Mouse (Mus musculus) midbrain, embryonic 11.5 days (tissue): Measurements from ENCODE around the gene Hist2h4. TPM values are rescaled to one million over a fixed set of nuclear protein-coding genes. Genes with fewer than 3 reads are reported as not detected.

Source experiments
- ATAC-seq: fragments of 200-750 bp; cut with Nextera tagmentation; 2 replicates; pipeline ENCODE4 v1.8.0; 2017; ENCODE audit warnings: moderate TSS enrichment, moderate library complexity; ENCODE audit not compliant: low FRiP score
- DNase-seq: peaks from one replicate; pipeline ENCODE4 v3.0.0; 2015; ENCODE audit warnings: low spot score; ENCODE audit errors: missing footprints
- H3K27ac ChIP-seq: fragments of 300-500 bp; sonication (generic); 2 replicates; pipeline ENCODE4 v1.5.1; 2014; ENCODE audit warnings: low read depth, low read length
- H3K27me3 ChIP-seq: fragments of 300-500 bp; sonication (generic); 2 replicates; pipeline ENCODE4 v1.6.1; 2014; ENCODE audit warnings: mild to moderate bottlenecking, low read length, moderate library complexity, mixed read lengths; ENCODE audit not compliant: control insufficient read depth, insufficient read depth
- H3K36me3 ChIP-seq: fragments of 300-500 bp; sonication (generic); 2 replicates; pipeline ENCODE4 v1.6.1; 2014; ENCODE audit warnings: mild to moderate bottlenecking, low read length, moderate library complexity, mixed read lengths; ENCODE audit not compliant: control insufficient read depth, insufficient read depth
- H3K4me1 ChIP-seq: fragments of 300-500 bp; sonication (generic); 2 replicates; pipeline ENCODE4 v1.6.1; 2014; ENCODE audit warnings: low read length; ENCODE audit not compliant: control insufficient read depth, insufficient read depth
- H3K4me2 ChIP-seq: fragments of 300-500 bp; sonication (generic); 2 replicates; pipeline ENCODE4 v1.6.1; 2014; ENCODE audit warnings: mild to moderate bottlenecking, moderate library complexity
- H3K4me3 ChIP-seq: fragments of 300-500 bp; sonication (generic); 2 replicates; pipeline ENCODE4 v1.5.1; 2014; ENCODE audit warnings: low read depth, low read length
- H3K9ac ChIP-seq: fragments of 300-500 bp; sonication (generic); 2 replicates; pipeline ENCODE4 v1.6.1; 2014; ENCODE audit warnings: low read length
- H3K9me3 ChIP-seq: fragments of 300-500 bp; sonication (generic); 2 replicates; pipeline ENCODE4 v1.6.1; 2016; ENCODE audit warnings: low read length; ENCODE audit not compliant: control insufficient read depth
- WGBS: fragments of 180-500 bp; shearing (Covaris S2); extraction: QIAGEN DNeasy Blood & Tissue Kit; methylation state at CpG from one replicate; pipeline ENCODE4 v1.1.7; 2014; 5-methylcytosine and 5-hydroxymethylcytosine counted together
- polyA plus RNA-seq: library from polyadenylated mRNA; unstranded; fragments of >200 nt; fragmentation: Nextera tagmentation; extraction: Ambion mirVana; gene quantifications from 2 replicates; pipeline ENCODE4 v1.2.1, GENCODE M21; 2014

The Hist2h4 gene
- 5.0 and 5.4 TPM in 2 replicates for polyA plus RNA-seq

DNA sequence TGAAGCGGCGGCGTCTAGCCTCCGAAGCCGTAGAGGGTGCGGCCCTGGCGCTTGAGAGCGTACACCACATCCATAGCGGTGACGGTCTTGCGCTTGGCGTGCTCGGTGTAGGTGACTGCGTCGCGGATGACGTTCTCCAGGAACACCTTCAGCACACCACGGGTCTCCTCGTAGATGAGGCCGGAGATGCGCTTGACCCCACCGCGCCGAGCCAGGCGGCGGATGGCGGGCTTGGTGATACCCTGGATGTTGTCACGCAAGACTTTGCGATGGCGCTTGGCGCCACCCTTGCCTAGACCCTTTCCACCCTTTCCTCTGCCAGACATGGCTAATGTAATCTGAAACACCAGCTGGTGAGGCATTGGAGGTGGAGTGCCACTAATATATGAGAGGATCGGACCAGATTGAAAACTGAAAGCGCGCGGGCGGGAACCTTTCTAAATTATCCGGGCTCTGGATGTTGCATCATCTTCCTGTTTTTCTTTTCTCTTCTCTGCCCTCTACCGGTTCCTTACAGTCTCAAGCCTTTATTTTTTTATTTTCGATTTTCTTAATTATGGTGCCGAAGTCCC lies at the start of gene Hist2h4:
TSS of gene Hist2h4 (minus strand) at position 333 of the 572 bp plus-strand sequence.
- Histone ChIP-seq H3K27ac (peak within 1 kb of the TSS; percentile 98), H3K4me1 (peaks cover 24% of the 10 kb centered on the region), H3K9me3 (no peaks in the 10 kb centered on the region), H3K4me3 (peak within 1 kb of the TSS; percentile 55), H3K9ac (peak within 1 kb of the TSS; percentile 90), H3K27me3 (no peaks in the 10 kb centered on the region), H3K36me3 (no peaks in the 10 kb centered on the region), H3K4me2 (peak within 1 kb of the TSS; percentile 83)
- ATAC-seq = peak; percentile 86
- DNase-seq = peak; percentile 100
- under 1% methylated on average over 40 of the region's 40 CpGs for WGBS

DNA sequence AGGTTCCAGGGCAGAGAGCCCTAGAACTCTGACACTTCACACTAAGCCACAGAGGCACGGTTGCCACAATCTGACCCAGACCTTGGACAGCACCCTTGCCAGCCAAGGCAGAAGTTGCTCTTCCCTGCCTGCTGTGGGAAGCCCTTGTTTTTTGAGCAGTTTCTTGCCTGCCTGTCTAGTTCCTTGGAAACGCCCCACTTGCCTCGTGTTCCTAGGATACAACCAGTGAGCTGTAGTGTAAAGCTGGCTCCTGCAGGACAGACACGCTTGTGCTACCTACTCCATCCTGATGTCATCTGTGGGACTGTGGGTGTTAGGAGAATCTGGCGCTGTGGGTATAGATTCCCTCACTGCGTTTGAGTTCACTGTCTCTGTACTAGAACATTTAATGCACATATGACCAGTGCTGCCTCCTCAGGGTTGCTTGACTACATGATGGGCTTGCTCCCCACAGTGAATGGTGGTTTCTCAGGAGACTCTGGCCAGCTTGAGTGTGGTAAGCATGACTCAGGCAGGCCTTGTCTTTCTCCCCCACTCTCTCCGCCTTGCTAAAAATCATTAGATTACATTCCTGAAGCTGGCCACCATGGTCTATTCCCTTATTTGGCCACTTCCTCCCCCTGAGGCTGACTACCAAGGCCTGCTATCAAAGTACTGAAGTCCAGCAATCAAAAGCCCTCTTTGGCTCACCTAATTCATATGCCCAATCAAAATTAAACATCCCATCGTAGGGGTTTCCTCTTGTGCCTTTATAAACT lies 49.4 kb upstream of the Hist2h4 start:
- peak; percentile 78 for DNase-seq
- Histone ChIP-seq H3K4me1 (no peaks in the 10 kb centered on the region), H3K4me2 (no peak overlapping the region), H3K27me3 (no peaks in the 10 kb centered on the region), H3K9me3 (no peaks in the 10 kb centered on the region), H3K9ac (no peak overlapping the region), H3K27ac (no peak overlapping the region), H3K36me3 (no peaks in the 10 kb centered on the region), H3K4me3 (no peak overlapping the region)
- 68% methylated on average over 8 of the region's 8 CpGs for WGBS
- no peak for ATAC-seq

DNA sequence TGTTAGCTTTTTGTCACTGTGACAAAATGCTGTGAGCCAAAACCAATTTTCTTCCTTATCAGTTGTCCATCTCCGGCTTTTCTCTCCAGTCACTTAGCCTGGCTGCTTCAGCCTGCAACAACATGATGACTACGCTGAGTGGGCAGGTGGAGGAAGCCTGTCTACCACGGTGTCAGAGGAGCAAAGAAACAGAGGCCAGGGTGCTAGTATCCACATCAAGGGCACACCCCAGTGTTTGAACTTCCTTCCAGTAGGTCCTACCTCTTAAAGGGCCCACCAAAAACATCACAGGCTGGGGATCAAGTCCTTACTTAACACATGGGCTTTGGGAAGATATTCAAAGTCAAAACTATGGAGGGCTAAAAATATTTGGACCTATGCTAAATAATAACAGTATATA lies 46.3 kb upstream of the Hist2h4 start:
- WGBS = 74% methylated on average over 3 of the region's 3 CpGs
- Histone ChIP-seq H3K4me1 (no peaks in the 10 kb centered on the region), H3K9ac (no peak overlapping the region), H3K36me3 (no peaks in the 10 kb centered on the region), H3K27me3 (no peaks in the 10 kb centered on the region), H3K9me3 (no peaks in the 10 kb centered on the region), H3K27ac (no peak overlapping the region), H3K4me2 (no peak overlapping the region), H3K4me3 (no peak overlapping the region)
- DNase-seq (no peak), ATAC-seq (no peak)

DNA sequence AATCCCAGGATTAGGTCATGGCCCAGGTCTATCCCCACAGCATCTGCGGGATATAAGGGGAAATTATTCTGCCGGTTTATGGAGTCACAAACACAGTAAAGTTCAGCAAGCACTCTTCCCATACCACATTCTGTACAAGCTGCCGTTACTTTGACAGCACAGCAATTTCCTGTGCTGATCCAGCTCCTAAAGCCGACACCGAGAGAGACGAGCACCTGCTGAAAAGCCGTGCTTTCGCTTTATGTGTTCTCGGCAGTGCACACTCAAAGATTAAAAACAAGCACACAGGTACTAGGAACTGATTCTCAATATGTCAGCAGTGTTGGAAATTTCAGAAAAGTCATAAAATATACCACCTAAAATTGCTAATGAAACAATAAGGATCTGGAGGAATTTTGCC lies 43.4 kb upstream of the Hist2h4 start:
- WGBS = 86% methylated on average over 9 of the region's 9 CpGs
- no peak for ATAC-seq

DNA sequence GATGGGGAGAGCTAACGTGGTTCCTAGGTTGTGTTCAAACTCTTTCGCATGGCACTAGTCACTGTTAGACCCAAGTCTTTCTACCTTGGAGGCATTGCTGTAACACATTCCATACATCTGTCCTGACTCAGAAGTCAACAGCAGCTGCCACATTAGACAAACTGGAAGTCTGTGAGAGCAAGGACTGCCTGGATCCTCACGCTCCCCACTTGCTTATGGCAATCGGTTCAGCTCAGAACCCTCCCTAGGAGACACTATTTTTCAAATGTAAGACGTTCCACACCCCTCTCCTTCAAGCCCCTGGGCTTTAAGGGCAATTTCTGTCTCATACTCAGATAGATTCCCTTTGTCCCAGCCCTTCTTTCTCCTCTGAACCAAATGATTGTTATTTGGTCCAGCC lies 39.0 kb upstream of the Hist2h4 start:
- H3K4me2 ChIP-seq = no peak overlapping the region
- WGBS = 90% methylated on average over 5 of the region's 5 CpGs
- no peak overlapping the region for H3K4me3 ChIP-seq
- H3K27me3 ChIP-seq = no peaks in the 10 kb centered on the region
- DNase-seq = no peak
- H3K27ac ChIP-seq = no peak overlapping the region
- H3K36me3 ChIP-seq = no peaks in the 10 kb centered on the region
- no peak overlapping the region for H3K9ac ChIP-seq
- ATAC-seq = no peak
- H3K9me3 ChIP-seq = no peaks in the 10 kb centered on the region
- H3K4me1 ChIP-seq = no peaks in the 10 kb centered on the region

More for the DNA sequence above, 43.4 kb upstream of the Hist2h4 start:
- Histone ChIP-seq H3K4me2 (no peak overlapping the region), H3K27ac (no peak overlapping the region), H3K4me1 (no peaks in the 10 kb centered on the region), H3K27me3 (no peaks in the 10 kb centered on the region), H3K9ac (no peak overlapping the region), H3K9me3 (no peaks in the 10 kb centered on the region), H3K36me3 (no peaks in the 10 kb centered on the region), H3K4me3 (no peak overlapping the region)
- no peak for DNase-seq

DNA sequence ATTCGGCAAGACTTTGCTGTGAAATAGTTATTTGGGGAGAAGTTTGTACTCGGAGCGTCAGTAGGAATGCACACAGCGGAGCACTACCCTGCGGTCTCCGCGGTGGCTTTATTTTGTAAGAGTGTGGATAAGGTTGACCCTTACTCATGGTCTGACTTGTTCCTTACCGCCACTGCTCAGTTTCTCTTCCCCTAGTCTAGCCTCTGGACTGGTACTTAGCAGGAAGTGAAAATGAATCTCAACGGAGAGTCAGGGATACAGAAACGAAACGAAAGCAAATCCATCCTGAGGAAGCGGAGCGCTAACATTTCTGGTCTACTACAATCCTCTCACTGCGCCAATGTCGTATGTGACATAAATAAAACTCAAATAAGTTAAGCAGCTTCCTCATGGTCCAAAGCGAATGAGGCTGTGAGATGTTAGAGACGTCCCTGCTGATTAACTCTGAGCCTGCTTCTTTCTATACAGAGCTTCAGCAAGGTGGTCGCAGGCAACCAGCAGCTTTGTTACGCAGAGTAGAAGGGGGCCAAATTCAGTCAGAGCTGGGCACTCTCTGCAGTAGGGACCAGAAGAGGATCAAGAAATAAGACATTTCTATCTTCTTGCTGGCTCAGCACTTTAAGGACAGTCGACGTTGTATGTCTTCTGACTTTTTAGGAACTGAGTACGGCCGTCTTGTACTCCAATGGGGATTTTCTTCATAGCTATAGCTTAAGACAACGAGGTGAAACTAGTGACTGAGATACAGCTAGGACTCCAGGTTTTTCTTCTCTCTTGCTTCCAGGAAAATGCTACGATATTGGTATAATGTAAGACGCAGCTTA lies 37.8 kb upstream of the Hist2h4 start:
- Histone ChIP-seq H3K36me3 (no peaks in the 10 kb centered on the region), H3K9me3 (no peaks in the 10 kb centered on the region), H3K27ac (no peak overlapping the region), H3K9ac (no peak overlapping the region), H3K4me2 (no peak overlapping the region), H3K27me3 (no peaks in the 10 kb centered on the region), H3K4me1 (no peaks in the 10 kb centered on the region), H3K4me3 (no peak overlapping the region)
- 80% methylated on average over 26 of the region's 26 CpGs for WGBS
- ATAC-seq = no peak
- no peak for DNase-seq

DNA sequence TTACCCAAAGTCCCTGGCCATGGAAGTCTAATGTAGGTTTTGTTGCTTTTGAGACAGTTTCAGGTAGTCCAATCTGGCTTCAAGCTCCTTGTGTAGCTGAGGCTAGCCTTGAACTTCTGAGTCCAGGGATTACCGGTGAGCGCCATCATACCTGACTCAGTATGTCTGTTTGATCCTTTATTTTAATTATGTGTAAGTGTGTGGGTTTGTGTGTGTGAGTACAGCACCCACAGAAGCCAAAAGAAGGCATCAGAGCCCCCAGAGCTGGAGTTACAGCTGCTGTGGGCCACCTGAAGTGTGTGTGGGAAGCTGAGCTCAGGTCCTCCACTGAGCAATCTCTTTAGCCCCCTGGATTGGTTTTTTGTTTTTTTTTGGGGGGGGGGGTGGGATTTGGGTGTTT lies 36.5 kb upstream of the Hist2h4 start:
- H3K36me3 ChIP-seq = no peaks in the 10 kb centered on the region
- no peaks in the 10 kb centered on the region for H3K9me3 ChIP-seq
- H3K4me2 ChIP-seq = no peak overlapping the region
- DNase-seq (no peak), ATAC-seq (no peak)
- no peak overlapping the region for H3K27ac ChIP-seq
- no peaks in the 10 kb centered on the region for H3K27me3 ChIP-seq
- H3K9ac ChIP-seq = no peak overlapping the region
- no peaks in the 10 kb centered on the region for H3K4me1 ChIP-seq
- H3K4me3 ChIP-seq = no peak overlapping the region
- 96% methylated on average over 2 of the region's 2 CpGs for WGBS

DNA sequence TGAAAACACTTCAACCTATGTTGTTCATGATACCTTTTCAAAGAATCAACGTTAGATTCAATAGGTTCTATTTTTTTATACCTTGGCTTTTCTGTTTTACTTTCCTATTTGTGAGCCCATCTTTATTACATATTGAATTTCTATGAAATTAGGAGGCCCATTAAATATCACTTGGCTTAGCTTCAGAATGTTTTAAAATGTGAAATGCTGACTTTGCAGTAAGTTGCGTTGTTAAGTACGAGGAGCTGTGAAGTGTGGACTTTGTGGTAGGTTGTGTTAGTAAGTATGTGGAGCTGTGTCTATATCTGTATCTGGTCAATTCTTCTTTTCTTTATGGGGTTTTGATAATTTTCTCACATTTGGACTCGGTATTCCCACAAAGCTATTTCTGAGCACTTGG lies 35.2 kb upstream of the Hist2h4 start:
- no peak overlapping the region for H3K4me3 ChIP-seq
- 88% methylated on average over 4 of the region's 4 CpGs for WGBS
- DNase-seq = no peak
- no peaks in the 10 kb centered on the region for H3K36me3 ChIP-seq
- no peak overlapping the region for H3K4me2 ChIP-seq
- no peaks in the 10 kb centered on the region for H3K4me1 ChIP-seq
- no peaks in the 10 kb centered on the region for H3K9me3 ChIP-seq
- ATAC-seq = no peak
- no peak overlapping the region for H3K27ac ChIP-seq
- no peak overlapping the region for H3K9ac ChIP-seq
- H3K27me3 ChIP-seq = no peaks in the 10 kb centered on the region

DNA sequence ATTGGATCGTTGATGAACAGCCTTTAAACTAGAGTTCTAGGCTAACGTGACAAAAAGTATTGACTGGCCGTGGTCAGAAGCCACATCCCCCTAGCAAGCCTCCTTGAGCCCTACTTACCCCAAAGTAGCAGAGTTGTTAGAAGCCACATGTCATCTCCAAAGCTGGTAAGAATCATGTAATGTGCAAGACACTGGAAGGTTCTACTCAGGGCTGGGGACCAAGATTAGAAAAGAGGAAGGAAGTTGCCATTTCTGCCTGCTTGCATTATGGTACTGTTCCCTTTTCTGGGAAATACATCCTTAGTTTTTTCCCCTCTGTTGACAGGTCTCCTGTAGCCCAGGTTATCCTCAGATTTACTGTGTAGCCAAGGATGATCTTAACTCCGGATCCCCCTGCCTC lies 30.7 kb upstream of the Hist2h4 start, which contains the start of gene Fcgr1:
TSS of gene Fcgr1 (minus strand) at position 183 of the 400 bp plus-strand sequence.
- ATAC-seq (no peak), DNase-seq (no peak)
- WGBS = 86% methylated on average over 4 of the region's 4 CpGs
- Histone ChIP-seq H3K4me2 (no peak within 1 kb of the TSS), H3K4me1 (no peaks in the 10 kb centered on the region), H3K4me3 (no peak within 1 kb of the TSS), H3K36me3 (no peaks in the 10 kb centered on the region), H3K27me3 (no peaks in the 10 kb centered on the region), H3K9ac (no peak within 1 kb of the TSS), H3K27ac (no peak within 1 kb of the TSS), H3K9me3 (no peaks in the 10 kb centered on the region)
